In the genomic region with DNA sequence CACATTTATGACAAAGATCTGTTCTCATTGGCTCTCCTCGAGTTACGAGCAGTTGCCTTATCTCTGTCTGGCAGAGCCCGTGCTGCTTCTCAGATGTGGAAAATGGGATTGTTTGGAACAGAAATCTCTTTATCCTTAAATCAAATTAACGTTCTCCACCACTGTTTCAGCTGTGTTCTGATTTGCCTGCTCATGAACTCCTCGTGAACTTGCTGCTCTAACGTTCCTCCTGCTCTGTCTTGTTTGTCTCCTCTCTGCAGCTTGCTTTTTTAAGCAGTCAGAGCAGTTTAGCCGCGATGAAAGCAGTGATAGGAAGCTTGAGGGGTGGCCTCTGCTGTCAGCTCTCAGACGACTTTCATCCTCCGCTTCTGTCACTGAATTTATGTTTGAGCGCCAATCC, we compare ENCODE assay signal across 22 mouse cellular contexts. TPM values are rescaled to one million over a fixed set of nuclear protein-coding genes. Genes with fewer than 3 reads are reported as not detected.
DNase-seq lines count a peak whose midpoint lies in the region; ATAC-seq lines count a peak whose summit lies in the region.
"Had no signal": no experiment of that assay in that cellular context is flagged by ENCODE, and none has a peak within 500 bp of the region (broad histone marks: within the 10 kb centered on the region; RNA-seq: fewer than 3 reads in every experiment).

No protein-coding gene starts in this region.

- peak overlapping the region; percentile 16; the same call in 1 of the 2 replicates for H3K4me2 ChIP-seq in heart, embryonic 13.5 days
- H3K4me2 ChIP-seq in kidney, embryonic 15.5 days: no peak overlapping the region
- H3K4me2 ChIP-seq: forebrain, embryonic 15.5 days; limb, embryonic 15.5 days; midbrain, embryonic 11.5 days; neural tube, embryonic 15.5 days had no signal

- no peak overlapping the region for H3K27ac ChIP-seq in heart, embryonic 13.5 days (replicated peaks)
- H3K27ac ChIP-seq in kidney, embryonic 15.5 days: no peak overlapping the region
- H3K27ac ChIP-seq: forebrain, embryonic 15.5 days; heart, adult 2 months; hindbrain, postnatal 0 days; limb, embryonic 15.5 days; liver, embryonic 14.5 days; neural tube, embryonic 15.5 days had no signal

- no peaks in the 10 kb centered on the region for H3K9me3 ChIP-seq in heart, embryonic 13.5 days
- H3K9me3 ChIP-seq in kidney, embryonic 15.5 days (replicated peaks): no peaks in the 10 kb centered on the region
- H3K9me3 ChIP-seq: forebrain, embryonic 15.5 days; limb, embryonic 15.5 days; neural tube, embryonic 15.5 days had no signal

- H3K27me3 ChIP-seq in heart, embryonic 13.5 days (replicated peaks): no peaks in the 10 kb centered on the region
- H3K27me3 ChIP-seq in kidney, embryonic 15.5 days: no peaks in the 10 kb centered on the region
- H3K27me3 ChIP-seq: forebrain, embryonic 15.5 days; limb, embryonic 15.5 days; neural tube, embryonic 15.5 days had no signal

- no peak overlapping the region for H3K9ac ChIP-seq in heart, embryonic 13.5 days
- H3K9ac ChIP-seq in kidney, embryonic 15.5 days: no peak overlapping the region
- H3K9ac ChIP-seq: forebrain, embryonic 15.5 days; limb, embryonic 15.5 days; liver, embryonic 14.5 days; neural tube, embryonic 15.5 days had no signal

- H3K4me3 ChIP-seq in heart, embryonic 13.5 days: no peak overlapping the region
- no peak overlapping the region for H3K4me3 ChIP-seq in kidney, embryonic 15.5 days (replicated peaks)
- H3K4me3 ChIP-seq: forebrain, embryonic 15.5 days; heart, adult 2 months; limb, embryonic 15.5 days; neural tube, embryonic 15.5 days had no signal

- intact Hi-C loops in heart, postnatal 25 days (cut with DNase I): no loop called here

- no peaks in the 10 kb centered on the region for H3K36me3 ChIP-seq in heart, embryonic 13.5 days
- no peaks in the 10 kb centered on the region for H3K36me3 ChIP-seq in kidney, embryonic 15.5 days
- H3K36me3 ChIP-seq: limb, embryonic 15.5 days had no signal

- 19% methylated on average over 11 of the region's 11 CpGs for WGBS in heart, embryonic 13.5 days
- WGBS in kidney, embryonic 15.5 days: 20% methylated on average over 11 of the region's 11 CpGs

- H3K4me1 ChIP-seq in heart, embryonic 13.5 days: peaks cover 7% of the 10 kb centered on the region
- H3K4me1 ChIP-seq in kidney, embryonic 15.5 days: peaks cover 9% of the 10 kb centered on the region; the same call in 1 of the 2 replicates
- H3K4me1 ChIP-seq: forebrain, embryonic 15.5 days; limb, embryonic 15.5 days; neural tube, embryonic 15.5 days had no signal

- DNase-seq in embryo, embryonic 10.5 days (ENCODE audit: low spot score): peak; percentile 9
- DNase-seq in embryo, embryonic 9.5 days (ENCODE audit: extremely low spot score): no peak
- no peak for DNase-seq in heart, postnatal 25 days (ENCODE audit: low spot score)
- DNase-seq in kidney, postnatal 10 days: peak; percentile 11
- peak; percentile 68 for DNase-seq in MN1 (ENCODE audit: low spot score)
- no peak for DNase-seq in adrenal gland, postnatal 4 days (ENCODE audit: low spot score in 2 of 2)
- DNase-seq: adrenal gland, postnatal 14 days; cerebellum, adult 9-10 months; gastrocnemius, postnatal 14 days; heart, adult 2 months; left cerebral cortex, postnatal 4 days; lung, postnatal 4 days; thymus, adult 18-20 months; thymus, postnatal 4 days had no signal

- ATAC-seq in heart, embryonic 13.5 days (ENCODE audit: extremely low read depth, insufficient number of reproducible peaks, low FRiP score, low TSS enrichment): no peak
- no peak for ATAC-seq in kidney, embryonic 15.5 days (replicated peaks; ENCODE audit: low FRiP score)
- ATAC-seq: forebrain, embryonic 15.5 days; hindbrain, postnatal 0 days had no signal

RNA-seq across cellular contexts. Expression of a gene that starts 32.4 kb away (rescaled TPM):
- polyA plus RNA-seq in heart, embryonic 13.5 days (2015; fragmentation: Nextera tagmentation; extraction: Ambion mirVana): 2.4 and 2.7 TPM in 2 replicates
- total RNA-seq in heart, postnatal 25 days (2021): under 1 TPM; 0.68 to 0.98 TPM
- polyA plus RNA-seq in kidney, embryonic 15.5 days (2015; fragmentation: Nextera tagmentation; extraction: Ambion mirVana): 6.9 and 7.0 TPM in 2 replicates
- 10 to 100 TPM; 16.9 to 17.7 TPM for total RNA-seq in adrenal gland, postnatal 4 days (2021)

Comparison
In these comparisons a context has a peak if more than half of its experiments do, and no peak if none do; other contexts are left out.
1. DNase-seq: peak in embryo, embryonic 10.5 days (single experiment), kidney, postnatal 10 days (single experiment) and MN1 (single experiment); none in embryo, embryonic 9.5 days (single experiment), heart, postnatal 25 days (single experiment) and adrenal gland, postnatal 4 days (0 of 2).
2. RNA of a gene that starts 32.4 kb away (total RNA-seq): 16.9 to 17.7 TPM in adrenal gland, postnatal 4 days; 0.68 to 0.98 TPM in heart, postnatal 25 days; every median in the first group is over 4 times any median in the second.